Mouse (Mus musculus) left cerebral cortex, postnatal 4 days (tissue): Measurements from ENCODE around the gene Wrap73. TPM values are rescaled to one million over a fixed set of nuclear protein-coding genes. Genes with fewer than 3 reads are reported as not detected.

ENCODE experiments used
- DNase-seq: peaks from one replicate; pipeline ENCODE4 v3.0.0-alpha.2; 2022
- intact Hi-C: fragments of 180-260 bp; cut with DNase I; formaldehyde crosslinking; loops from one replicate; pipeline ENCODE4 v1.15.1; 2025
- total RNA-seq, 2 experiments: library from RNA; stranded (reverse); gene quantifications; 2 replicates each; pipeline ENCODE4 v1.2.3; 2021

The Wrap73 gene
- total RNA-seq, 2 experiments from 2014 or later = 27.0 to 30.4 TPM

DNA sequence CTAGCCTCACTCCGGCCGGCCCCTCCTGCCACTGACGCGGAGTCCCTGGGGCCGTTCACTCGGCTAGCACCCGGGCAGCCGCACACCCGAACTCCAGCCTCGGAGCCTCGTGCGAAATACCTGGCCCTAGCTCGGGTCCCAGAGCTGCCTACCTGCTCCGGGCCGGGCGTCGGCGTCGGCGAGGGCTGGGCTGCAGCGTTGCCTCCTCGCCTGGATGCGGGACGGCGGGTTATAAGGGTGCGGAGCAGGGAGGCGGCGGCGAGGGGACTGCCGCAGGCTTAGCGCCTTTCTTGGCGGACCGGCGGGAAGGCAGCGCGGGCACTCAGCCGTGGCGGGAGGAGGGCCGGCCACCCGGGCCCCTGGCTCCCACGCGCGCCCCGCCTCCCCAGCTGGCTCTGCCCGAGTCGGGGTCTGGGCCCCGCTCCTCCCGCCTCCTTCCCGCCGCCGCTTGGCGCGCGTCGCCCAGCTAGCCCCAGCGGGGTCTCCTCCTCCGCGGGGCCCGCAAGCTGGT, 2.4 kb upstream of the Wrap73 start:
- intact Hi-C loops = loop anchor here (5.0 kb wide), 1 partner anchor 72 kb away; no protein-coding TSS in a partner anchor
- peak; percentile 52 for DNase-seq

DNA sequence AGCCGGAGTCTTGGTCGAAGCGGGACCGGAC, 2.2 kb upstream of the Wrap73 start, which contains the start of gene Trp73:
Gene Trp73, minus strand, starts transcription at position 27 of the 31 bp plus-strand sequence.
- no peak for DNase-seq
- intact Hi-C loops = loop anchor here (5.0 kb wide), 1 partner anchor 73 kb away; no protein-coding TSS in a partner anchor

DNA sequence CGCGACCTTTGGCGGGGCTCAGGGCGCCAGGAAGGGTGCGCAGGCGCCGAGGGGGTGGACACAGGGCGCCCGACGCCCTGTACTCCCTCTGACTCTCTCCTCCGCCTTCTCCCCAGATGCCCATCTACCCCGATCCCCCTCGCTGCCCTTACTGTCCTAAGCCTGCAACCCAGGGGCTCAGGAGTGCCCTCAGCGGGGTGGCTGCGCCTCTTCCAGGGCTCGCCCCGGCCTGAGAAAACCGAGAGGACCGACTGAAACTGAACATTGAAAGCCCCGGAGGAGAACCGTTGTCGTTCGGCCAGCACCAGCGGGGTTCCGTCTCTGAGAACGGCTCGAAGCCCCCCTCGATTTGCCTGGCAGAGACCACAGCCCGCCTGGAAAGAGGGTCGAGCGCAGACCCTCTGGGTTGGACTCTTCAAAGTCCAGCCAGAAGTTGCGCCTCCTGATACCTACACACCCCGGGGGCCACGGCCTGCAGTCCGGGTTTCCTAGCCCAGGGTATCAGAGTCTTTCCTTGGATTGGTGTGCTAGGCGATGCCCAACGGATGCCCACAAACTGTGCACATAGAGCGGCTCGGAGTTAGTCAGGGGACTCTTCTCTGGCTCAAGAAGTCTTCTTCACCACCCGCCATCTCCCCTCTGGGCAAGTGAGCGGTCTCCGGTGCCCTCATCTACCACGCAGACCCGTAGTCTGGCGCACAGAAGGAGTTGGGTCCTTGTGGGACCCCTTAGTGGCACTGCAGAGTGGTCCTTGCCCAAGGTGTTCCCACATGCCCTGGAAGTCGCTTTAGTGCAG, 1.8 kb upstream of the Wrap73 start:
- no peak for DNase-seq
- intact Hi-C loops = loop anchor here (5.0 kb wide), 1 partner anchor 73 kb away; no protein-coding TSS in a partner anchor

DNA sequence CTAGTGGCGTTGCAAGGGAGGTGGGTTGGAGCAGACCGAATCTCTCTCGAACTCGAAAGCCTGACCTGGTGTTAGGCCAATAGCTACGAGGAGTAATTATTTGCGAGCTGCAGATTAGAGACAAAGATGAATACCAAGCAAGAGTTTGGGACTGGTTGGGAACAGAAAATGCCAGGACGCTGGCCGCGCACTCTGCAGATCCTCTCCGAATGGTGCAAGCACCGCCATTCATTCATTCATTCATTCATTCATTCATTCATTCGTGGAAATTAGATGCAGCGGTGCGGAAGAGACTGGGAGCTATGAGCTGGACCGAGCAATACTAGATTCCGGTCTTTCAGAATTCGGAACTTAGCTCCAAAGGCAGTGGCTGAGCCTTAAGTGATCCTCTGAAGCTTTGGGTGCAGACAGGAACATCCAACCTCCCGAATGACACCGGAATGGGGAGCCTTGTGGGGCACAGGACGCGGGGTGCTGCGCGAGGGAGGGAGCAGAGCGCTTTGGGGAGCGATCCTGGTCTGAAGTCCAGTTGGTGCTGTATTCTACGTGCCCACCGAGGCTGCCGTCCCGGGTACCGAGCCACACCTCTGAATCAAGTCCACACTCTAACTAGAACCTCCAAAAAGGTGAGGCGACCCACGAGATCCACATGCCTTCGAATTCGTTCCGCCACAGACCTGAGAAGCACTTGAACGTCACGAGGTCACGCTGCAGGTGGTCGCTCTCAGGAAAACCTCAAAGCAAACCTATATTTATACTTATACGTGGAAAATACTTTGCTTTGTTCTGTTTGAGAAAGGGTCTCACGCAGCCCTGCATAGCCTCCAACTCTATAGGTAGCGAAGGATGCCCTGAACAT, 934 bp upstream of the Wrap73 start:
- DNase-seq = no peak
- intact Hi-C loops = loop anchor here (5.0 kb wide), 1 partner anchor 74 kb away; no protein-coding TSS in a partner anchor

DNA sequence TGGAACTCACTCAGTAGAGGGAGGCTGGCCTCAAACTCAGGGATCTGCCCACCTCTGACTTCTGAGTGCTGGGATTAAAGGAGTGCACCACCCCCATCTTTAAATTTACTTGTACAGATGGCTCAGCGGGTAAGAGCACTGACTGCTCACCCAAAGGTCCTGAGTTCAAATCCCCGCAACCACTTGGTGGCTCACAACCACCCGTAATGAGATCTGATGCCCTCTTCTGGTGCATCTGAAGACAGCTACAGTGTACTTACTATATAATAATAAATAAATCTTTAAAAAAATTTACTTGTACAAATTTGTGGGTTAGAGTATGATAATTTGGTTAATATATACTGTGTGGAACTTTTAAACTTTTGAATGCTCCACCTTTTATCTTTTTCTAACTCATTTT, 2.5 kb downstream of the Wrap73 start:
- intact Hi-C loops = loop anchor here (5.0 kb wide), 1 partner anchor 77 kb away; no protein-coding TSS in a partner anchor
- no peak for DNase-seq

DNA sequence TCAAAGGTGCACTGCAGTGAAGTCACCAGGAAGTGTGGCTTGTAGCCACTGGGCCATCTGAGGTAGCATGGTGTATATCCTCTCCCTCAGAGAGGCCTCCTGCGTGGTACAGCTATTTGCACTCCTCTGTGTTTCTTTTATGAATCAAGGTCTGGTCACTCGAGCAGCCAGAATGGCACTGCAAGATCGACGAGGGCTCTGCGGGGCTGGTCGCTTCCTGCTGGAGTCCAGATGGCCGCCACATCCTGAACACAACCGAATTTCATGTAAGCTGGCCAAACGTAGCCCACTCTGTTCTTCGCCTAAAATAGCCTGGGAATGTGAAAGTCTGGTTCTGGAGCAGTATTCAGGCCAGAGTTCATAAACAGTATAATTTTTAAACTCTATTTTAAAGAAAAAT, 4.2 kb downstream of the Wrap73 start:
- intact Hi-C loops = no loop called here
- DNase-seq = peak; percentile 50

DNA sequence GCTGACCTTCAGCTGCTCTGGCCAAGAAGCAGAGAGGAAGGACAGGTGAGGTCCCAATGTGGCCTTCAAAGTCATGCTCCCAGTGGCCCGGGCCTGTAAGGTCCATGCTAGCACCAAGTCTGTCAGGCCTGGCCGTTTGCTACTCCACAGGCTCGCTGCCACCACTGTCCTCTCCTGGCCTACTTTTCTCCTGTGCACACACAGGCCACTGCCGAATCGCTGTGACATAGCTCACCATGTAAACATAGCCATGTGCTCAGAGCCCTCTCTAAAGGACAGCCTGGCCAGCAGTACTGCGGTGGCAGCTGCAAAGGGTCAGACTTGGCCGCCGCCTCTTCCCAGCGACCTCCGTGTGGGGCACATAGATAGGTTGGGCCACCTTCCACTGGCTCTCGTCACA, 11.9 kb downstream of the Wrap73 start:
- no peak for DNase-seq

DNA sequence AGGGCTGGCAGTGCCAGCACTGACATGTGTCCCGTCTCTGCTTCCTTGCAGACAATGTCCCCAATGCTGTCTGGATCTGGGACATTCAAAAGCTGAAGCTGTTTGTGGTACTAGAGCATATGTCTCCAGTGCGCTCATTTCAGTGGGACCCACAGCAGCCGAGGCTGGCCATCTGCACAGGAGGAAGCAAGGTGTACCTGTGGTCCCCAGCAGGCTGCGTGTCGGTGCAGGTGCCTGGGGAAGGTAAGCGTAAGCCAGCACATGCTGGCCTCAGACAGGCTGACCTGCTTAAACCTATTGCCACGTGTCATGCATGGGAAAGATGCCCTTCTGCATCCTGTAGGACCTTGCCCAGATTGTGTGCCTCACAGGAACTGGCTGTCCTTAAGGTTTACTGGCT, 13.9 kb downstream of the Wrap73 start:
- no peak for DNase-seq
- intact Hi-C loops = no loop called here

More for the DNA sequence above, 11.9 kb downstream of the Wrap73 start:
- intact Hi-C loops = no loop called here

DNA sequence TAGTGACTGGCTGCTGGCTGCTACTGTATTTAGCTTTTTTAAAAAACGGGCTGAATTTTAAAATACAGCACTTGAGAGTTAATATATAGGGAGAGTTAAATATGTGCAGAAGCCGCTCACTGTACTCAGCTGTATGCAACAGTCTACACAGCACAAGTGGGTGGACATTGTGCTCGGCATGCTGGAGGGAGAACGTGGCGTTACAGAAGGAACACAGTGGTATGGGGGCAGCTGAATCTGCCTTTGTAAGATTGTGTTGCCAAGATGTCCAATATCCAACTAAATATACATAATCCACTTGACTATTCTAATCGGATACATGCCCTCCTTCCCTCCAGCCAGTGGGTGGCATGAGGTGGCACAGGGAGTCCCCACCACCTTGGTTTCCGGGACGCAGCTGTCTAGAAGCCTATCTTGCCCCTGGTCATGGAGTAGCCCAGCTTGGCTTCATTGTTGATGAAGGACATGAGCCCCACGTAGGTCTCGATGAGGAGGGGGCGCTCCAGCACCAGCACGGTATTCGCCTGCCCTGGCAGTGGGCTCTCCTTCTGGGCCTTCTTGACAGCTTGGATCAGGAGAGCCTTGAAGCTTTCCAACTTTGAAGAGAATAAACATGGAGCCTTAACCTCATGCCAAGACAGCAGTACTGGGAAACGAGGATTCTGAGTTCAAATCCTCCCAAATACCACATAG, 15.9 kb downstream of the Wrap73 start:
- no peak for DNase-seq
- intact Hi-C loops = no loop called here

DNA sequence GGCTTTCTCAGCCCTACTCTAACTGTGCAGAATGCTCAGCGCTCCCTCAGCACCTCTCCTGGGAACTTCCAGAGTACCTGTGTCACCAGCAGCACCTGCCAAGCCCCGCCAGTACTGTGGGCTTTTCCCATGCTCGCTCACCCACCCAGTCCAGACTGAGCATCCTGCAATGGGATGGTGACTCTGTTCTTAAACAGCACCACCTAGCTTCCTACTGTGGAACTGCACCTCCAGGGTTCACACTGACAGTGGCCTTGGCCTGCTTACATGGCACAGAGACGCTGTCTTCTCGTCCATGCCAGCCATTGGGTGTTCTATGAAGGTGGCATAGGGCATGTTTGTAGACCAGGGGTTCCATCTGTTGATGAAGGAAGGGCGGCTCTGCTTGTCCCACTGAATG, 16.8 kb downstream of the Wrap73 start:
- peak; percentile 88 for DNase-seq
- intact Hi-C loops = no loop called here

DNA sequence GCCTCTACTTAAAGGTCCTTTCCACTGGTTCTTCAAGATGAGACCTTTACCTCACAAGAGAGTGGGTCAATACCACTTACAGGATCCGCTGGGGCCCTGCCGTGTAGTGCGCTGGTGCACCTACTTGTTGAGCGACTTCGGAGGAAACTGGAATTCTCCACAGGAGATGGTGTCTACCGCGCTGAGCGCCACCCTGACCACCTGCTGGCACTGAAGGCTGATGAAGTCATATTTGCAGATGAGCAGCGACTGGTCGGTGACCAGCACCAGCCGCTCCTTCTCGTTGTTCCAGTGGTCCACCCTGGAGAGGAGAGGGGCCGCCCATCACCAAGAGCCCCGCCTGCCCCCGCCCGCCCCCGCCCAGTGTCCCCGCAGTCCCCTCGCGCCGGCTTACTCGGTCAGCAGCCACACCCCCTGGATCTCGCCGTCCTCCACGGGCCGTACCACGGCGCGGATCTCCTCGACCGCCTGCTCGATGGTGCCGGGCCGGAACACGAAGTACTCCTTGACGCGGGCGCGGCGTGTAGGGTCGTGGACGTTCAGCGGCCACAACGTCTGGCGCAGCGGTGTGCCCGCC, 17.9 kb downstream of the Wrap73 start:
- intact Hi-C loops = loop anchor here (5.0 to 10.0 kb wide), 3 partner anchors 115 to 665 kb away; partner anchors contain the start of gene Arhgef16
- DNase-seq = no peak

DNA sequence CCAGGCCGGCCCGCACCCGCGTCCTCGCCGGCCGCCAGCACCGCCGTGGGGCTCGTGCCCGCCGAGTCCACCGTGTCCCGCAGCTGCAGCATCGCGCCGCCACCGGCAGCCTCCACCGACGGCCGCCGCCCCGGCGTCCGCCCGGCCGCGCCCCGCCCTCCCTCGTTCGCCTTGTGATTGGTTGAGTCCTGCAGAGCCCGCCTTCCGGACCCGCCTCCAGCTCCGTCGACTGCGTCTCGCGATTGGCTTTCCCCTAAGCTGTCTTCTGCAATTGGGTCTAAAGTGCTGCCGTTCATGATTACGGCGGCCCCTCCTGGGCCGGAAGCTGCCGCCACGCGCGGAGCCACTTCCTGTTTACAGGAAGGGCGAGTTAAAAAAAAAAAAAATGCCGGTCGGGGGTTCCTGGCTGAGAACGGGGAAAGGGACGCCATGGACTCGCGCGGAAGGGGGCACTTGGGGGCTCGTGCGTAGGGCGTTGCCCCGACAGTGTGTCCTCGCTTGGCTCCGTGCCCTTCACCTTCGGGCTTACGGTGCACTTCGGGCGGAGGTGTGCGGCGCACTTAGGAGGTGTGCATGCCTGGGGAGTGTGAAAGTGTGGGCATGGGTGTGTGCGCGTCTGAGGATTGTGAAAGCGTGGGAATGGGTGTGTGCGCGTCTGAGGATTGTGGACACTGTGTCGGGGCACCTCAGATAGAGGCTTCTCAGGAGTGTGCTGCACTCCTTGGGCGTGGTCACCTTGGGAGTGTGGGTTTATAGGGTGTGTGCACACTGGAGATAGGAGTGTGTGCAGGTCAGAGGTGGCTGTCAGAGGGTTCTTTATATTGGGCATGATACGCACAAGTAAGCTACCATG, 18.6 kb downstream of the Wrap73 start, which contains the start of gene Tprgl:
Gene Tprgl, minus strand, starts transcription at position 129 of the 853 bp plus-strand sequence.
- DNase-seq = peak; percentile 97
- intact Hi-C loops = loop anchor here (5.0 to 10.0 kb wide), 3 partner anchors 114 to 664 kb away; partner anchors contain the start of gene Arhgef16

DNA sequence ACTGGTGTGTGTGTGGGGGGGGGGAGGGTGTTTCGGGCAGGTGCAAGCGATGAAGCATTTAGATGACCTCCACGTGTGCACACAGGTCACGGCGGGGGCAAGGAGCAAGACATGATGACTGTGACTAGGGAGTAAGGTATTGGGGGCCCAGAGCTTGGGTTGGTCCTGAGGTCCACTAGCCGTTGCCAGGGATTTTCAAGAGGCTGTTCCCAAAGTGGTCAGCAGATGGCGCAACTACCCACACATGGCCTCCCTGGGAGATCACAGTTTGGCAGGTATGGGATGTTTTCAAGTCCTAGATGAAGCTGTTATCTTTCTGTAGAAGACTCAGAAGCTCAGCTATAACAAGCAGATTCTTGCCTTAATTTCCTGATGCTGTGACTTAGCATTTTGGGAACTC, 21.1 kb downstream of the Wrap73 start:
- DNase-seq = peak; percentile 75
- intact Hi-C loops = loop anchor here (5.0 to 10.0 kb wide), 3 partner anchors 112 to 662 kb away; partner anchors contain the start of gene Arhgef16

DNA sequence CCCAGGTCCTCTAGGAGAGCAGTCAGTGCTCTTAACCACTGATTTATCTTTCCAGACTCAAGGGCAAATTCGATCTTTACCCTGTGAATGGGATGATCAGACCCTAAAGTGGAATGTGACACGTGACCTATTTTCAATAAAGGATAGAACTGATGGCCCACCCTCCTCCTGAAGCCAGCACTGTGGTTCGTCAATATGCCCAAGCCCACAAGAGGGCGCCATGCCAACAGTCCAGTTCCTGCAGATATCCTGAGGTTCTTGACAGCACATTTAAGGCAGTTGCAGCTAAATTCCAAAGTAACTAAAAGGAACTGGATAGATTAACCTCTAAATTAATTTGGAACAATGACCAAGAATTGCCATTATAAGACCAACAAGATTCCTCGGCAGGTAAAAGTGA, 24.9 kb downstream of the Wrap73 start:
- DNase-seq = peak; percentile 76
- intact Hi-C loops = loop anchor here (5.0 to 10.0 kb wide), 3 partner anchors 40 to 658 kb away; no protein-coding TSS in a partner anchor

DNA sequence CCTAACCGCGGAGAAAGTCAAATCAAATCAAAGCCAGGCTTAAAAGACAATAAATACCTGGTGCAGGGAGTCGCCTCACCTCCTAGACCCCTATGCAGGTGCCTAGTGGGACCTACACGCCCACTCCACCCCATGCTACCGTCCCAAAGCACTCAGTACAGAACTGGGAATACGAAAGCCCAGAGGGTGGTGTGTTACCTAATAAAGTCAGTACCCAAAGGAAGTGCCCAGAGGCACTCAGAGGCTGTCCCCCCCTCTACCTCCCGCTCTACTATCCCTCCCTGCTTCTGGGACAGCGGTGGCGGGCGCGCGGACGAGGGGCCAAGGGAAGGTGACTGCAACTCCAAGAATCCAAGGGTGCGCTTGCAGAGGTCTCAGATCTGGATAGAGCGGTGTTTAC, 27.8 kb downstream of the Wrap73 start:
- intact Hi-C loops = no loop called here
- no peak for DNase-seq

DNA sequence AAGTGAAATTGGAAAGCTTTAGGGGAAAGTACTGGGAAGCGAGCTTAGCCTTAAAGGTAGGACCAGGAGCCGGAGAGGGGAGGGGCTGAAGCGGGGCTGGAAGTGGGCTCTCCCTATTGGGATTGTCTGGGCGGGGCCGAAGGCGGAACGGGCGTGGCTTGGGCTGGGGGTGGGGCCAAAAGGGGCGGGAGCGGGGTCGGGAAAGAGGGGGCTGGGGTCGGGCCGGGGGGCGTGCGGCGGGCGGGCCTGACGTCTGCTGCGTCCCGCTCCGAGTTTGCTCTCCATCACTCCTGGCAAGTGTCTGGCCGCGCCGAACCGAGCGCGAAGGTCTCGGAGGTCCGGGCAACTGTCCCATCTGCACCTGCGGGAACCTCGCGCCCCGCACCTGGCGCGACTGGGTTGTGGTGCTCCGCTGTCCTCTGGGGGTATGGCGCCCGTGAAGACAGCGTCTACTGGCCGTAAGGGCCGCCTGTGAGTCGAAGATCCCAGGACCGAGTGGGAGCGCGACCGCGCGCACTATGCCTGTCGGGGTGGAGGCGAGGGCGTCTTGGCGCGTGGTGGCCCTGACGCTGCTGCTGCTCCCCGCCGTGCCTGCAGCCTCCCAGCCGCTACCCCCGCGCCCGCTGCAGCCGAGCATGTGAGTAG, 28.5 kb downstream of the Wrap73 start, which contains the start of gene Megf6:
Gene Megf6, plus strand, starts transcription at position 225 of the 645 bp plus-strand sequence.
- peak; percentile 38 for DNase-seq
- intact Hi-C loops = no loop called here

DNA sequence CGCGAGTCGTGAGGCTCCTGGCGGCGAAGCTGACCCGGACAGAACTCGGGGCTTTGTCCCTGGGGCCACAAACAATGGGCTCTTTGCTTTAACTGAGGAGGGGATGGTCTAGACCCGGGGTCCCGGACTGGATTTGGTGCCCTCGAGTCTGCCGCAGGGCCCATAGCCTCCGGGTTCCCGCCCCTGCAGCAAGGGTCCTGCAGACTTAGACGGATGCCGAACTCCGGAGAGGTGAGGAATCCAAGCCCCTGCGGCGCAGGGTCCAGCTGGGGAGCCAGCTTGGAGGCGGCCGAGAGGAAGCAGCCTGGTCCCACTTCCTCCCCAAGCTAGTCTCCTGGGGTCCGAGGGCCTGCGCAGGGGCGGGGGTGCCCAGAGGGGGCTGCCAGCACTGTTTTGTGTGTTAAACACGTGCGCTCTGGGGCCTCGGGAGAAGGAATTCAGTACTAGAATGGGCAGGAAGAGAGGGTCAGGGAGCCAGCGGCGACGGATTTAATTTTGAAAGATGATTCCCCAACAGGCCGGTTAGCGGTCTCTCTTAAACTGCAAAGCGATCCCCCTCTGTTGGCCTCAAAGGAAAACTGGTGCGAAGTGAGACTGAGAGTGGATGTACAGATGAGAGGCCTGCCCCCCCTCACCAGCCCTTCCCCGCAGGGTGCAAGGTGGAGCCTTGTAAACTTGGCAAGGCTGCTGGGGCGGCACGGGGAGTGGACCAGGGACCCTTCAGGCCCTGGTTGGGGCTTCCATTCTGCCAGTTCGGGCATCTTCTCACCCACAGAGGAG, 29.2 kb downstream of the Wrap73 start:
- peak; percentile 26 for DNase-seq
- intact Hi-C loops = no loop called here

DNA sequence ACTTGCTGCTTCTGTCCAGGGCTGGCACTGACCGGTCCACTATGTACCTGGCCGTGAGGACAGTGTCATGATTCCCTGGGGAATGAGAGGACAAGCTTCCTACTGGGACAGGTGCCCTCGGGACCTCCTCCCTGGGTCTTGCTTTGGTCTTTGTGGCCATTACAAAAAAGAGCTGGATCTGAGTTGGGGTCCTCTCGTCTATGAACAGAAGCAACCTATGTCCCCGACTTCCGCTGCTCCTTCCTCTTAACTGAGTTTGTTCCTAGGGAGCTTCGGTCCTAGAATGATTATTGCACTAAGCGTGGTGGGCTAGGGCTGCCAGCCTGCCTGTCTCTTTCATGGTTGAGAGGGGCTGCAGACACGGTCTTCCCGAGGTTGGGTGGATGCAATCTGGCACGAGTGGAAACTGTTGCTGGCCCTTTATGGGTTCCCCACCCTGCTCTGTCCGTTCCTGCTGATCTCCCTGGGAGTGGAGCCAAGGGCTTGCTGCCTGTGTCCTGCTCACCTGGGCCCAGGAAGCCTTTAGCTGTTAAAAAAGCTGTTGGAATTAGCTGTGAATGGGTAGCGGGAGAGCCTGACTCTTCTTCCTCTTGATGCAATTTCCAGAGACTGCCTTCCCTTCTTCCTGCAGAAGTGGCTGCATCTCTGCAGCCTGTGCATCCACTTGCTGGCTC, 29.9 kb downstream of the Wrap73 start:
- intact Hi-C loops = no loop called here
- DNase-seq = no peak
